Mouse (Mus musculus) hindbrain, embryonic 14.5 days (tissue): ENCODE data around the gene Olfr1130. TPM values are rescaled to one million over a fixed set of nuclear protein-coding genes. Genes with fewer than 3 reads are reported as not detected.
"Not testable (repeated sequence)": the region's sequence is repeated elsewhere in the genome, so short reads cannot be mapped to it uniquely, and the experiment has no call there.

ENCODE experiments used
- ATAC-seq: fragments of 200-750 bp; cut with Nextera tagmentation; 2 replicates; pipeline ENCODE4 v1.8.0; 2017; ENCODE audit warnings: moderate number of reproducible peaks, mild to moderate bottlenecking, moderate TSS enrichment, moderate library complexity; ENCODE audit not compliant: low FRiP score
- DNase-seq: peaks from one replicate; pipeline ENCODE4 v3.0.0-alpha.2; 2015; ENCODE audit warnings: low spot score
- H3K27ac ChIP-seq: fragments of 300-500 bp; sonication (generic); 2 replicates; pipeline ENCODE4 v1.5.1; 2014; ENCODE audit warnings: mild to moderate bottlenecking, moderate library complexity
- H3K27me3 ChIP-seq: fragments of 300-500 bp; sonication (generic); 2 replicates; pipeline ENCODE4 v1.6.1; 2014; ENCODE audit warnings: mild to moderate bottlenecking, low read length, mixed read lengths; ENCODE audit not compliant: control insufficient read depth, insufficient read depth
- H3K36me3 ChIP-seq: fragments of 300-500 bp; sonication (generic); replicated peaks from 2 replicates; pipeline ENCODE4 v1.6.1; 2014; ENCODE audit not compliant: control insufficient read depth, insufficient read depth
- H3K4me1 ChIP-seq: fragments of 300-500 bp; sonication (generic); replicated peaks from 2 replicates; pipeline ENCODE4 v1.6.1; 2014; ENCODE audit warnings: antibody characterized with exemption, low read length, mixed read lengths; ENCODE audit not compliant: control insufficient read depth, insufficient read depth
- H3K4me2 ChIP-seq: fragments of 300-500 bp; sonication (generic); replicated peaks from 2 replicates; pipeline ENCODE4 v1.6.1; 2014; ENCODE audit warnings: mild to moderate bottlenecking, moderate library complexity
- H3K4me3 ChIP-seq: fragments of 300-500 bp; sonication (generic); replicated peaks from 2 replicates; pipeline ENCODE4 v1.5.1; 2014; ENCODE audit warnings: mild to moderate bottlenecking, low read length
- H3K9ac ChIP-seq: fragments of 300-500 bp; sonication (generic); 2 replicates; pipeline ENCODE4 v1.6.1; 2014
- H3K9me3 ChIP-seq: fragments of 300-500 bp; sonication (generic); 2 replicates; pipeline ENCODE4 v1.6.1; 2016; ENCODE audit warnings: low read length; ENCODE audit not compliant: control insufficient read depth
- WGBS: fragments of 180-500 bp; shearing (Covaris S2); extraction: QIAGEN DNeasy Blood & Tissue Kit; methylation state at CpG from one replicate; pipeline ENCODE4 v1.1.7; 2014; 5-methylcytosine and 5-hydroxymethylcytosine counted together
- polyA plus RNA-seq: library from polyadenylated mRNA; unstranded; fragments of >200 nt; fragmentation: Nextera tagmentation; extraction: Ambion mirVana; gene quantifications from 2 replicates; pipeline ENCODE4 v1.2.1, GENCODE M21; 2014

The Olfr1130 gene
- not detected in 2 replicates for polyA plus RNA-seq

DNA sequence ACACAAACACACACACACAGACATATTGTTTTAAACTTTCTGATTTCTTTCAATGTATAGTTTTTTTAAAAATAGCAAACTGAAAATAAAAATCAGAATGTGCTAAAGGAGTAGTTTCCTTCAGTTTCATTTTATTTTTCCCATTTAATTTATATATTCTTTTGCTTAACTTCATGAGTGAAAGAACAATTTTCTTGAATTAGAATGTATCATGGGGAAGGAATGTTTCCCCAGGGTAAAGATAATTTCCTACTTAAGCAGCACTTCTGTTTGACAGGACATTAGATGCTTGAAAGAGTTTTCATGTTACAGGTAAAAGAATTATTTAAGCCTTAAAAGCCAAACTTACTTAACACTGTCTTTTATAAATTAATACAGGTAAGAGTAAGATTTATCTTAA lies at the start of gene Olfr1130:
TSS of gene Olfr1130 (plus strand) at position 301 of the 400 bp plus-strand sequence.
- H3K9ac ChIP-seq, H3K9me3 ChIP-seq, H3K4me3 ChIP-seq, H3K27ac ChIP-seq, H3K4me2 ChIP-seq, ATAC-seq, H3K27me3 ChIP-seq, H3K4me1 ChIP-seq, H3K36me3 ChIP-seq, DNase-seq: not testable (repeated sequence)

DNA sequence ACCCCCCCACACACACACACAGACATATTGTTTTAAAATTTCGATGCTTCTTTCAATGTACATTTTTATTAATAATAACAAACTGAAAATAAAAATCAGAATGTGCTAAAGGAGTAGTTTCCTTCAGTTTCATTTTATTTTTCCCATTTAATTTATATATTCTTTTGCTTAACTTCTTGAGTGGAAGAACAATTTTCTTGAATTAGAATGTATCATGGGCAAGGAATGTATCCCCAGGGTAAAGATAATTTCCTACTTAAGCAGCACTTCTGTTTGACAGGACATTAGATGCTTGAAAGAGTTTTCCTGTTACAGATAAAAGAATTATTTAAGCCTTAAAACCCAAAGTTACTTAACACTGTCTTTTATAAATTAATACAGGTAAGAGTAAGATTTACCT lies 32.4 kb upstream of the Olfr1130 start, which contains the start of gene Olfr1129:
TSS of gene Olfr1129 (plus strand) at position 301 of the 400 bp plus-strand sequence.
- H3K4me2 ChIP-seq, H3K36me3 ChIP-seq, H3K27me3 ChIP-seq, DNase-seq, ATAC-seq, H3K27ac ChIP-seq, H3K9me3 ChIP-seq, H3K9ac ChIP-seq, H3K4me3 ChIP-seq, H3K4me1 ChIP-seq: not testable (repeated sequence)
- WGBS: 86% methylated on average over 1 of the region's 1 CpGs

DNA sequence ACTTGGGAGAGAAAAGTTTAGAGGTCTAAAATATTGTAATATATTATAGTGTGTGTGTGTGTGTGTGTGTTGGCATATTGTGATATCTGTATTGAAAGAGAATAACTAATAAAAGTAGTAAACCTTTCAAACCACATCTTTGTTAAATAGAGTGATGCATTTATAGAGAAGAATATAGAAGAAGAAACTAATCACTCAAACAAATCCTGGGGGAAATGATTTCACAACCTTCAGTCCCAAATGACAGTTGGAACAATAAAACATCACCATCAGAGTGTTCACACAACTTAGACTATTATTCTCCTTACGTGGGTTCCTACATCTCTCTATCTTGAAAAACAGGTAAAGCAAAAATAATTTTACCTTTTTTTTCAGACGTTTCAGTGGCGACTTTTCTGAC lies 20.8 kb downstream of the Olfr1130 start, which contains the start of gene Olfr1131:
TSS of gene Olfr1131 (plus strand) at position 301 of the 400 bp plus-strand sequence.
- no peak for DNase-seq
- WGBS: 72% methylated on average over 3 of the region's 3 CpGs
- no peak for ATAC-seq

DNA sequence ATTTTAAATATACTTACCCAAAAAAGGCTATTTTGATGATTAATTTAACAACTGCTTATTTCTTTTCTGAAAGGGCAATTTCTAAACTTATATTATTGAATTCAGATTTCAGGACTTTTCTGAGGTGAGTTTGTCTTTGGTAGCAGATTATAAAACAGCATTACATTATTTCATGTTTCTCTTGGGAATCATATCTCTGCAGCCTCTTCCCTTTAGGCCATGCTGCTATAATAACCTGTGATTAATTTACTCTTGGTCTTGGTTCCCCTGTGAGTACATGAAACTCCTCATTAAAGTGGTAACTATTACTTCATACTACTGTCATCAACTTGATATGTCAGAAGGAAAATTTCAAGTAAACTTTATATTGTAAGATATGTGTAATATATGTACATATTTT lies 31.4 kb downstream of the Olfr1130 start, which contains the start of gene Olfr1132:
TSS of gene Olfr1132 (minus strand) at position 101 of the 400 bp plus-strand sequence.
- H3K36me3 ChIP-seq: no peaks in the 10 kb centered on the region
- no peak within 1 kb of the TSS for H3K9ac ChIP-seq
- ATAC-seq (no peak), DNase-seq (no peak)
- no peak within 1 kb of the TSS for H3K4me2 ChIP-seq
- no peaks in the 10 kb centered on the region for H3K9me3 ChIP-seq
- H3K4me1 ChIP-seq: no peaks in the 10 kb centered on the region
- H3K4me3 ChIP-seq: no peak within 1 kb of the TSS
- no peaks in the 10 kb centered on the region for H3K27me3 ChIP-seq
- no peak within 1 kb of the TSS for H3K27ac ChIP-seq

More for the DNA sequence above, 20.8 kb downstream of the Olfr1130 start, which contains the start of gene Olfr1131:
- Histone ChIP-seq H3K36me3 (no peaks in the 10 kb centered on the region), H3K9me3 (no peaks in the 10 kb centered on the region), H3K4me1 (no peaks in the 10 kb centered on the region), H3K4me3 (no peak within 1 kb of the TSS), H3K27ac (no peak within 1 kb of the TSS), H3K27me3 (no peaks in the 10 kb centered on the region), H3K9ac (no peak within 1 kb of the TSS), H3K4me2 (no peak within 1 kb of the TSS)

DNA sequence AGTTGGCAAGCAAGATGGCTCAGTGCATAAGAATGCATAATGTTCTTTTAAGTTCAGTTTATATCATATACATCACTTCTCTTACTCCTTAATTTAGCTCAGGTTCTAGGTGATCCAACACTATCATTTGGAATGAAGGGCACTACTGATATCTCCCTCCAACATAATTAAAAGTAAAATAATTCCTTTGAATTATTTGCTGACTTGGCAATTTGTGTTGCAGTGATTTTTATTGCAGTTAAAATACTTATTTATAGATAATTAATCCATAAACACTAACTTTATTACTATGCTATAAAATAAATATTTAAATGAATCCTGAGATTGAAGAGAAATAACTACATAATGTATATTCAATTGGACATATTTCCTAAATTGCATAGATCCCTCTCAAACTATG lies 36.4 kb downstream of the Olfr1130 start:
- H3K36me3 ChIP-seq: no peaks in the 10 kb centered on the region
- ATAC-seq: no peak
- no peak for DNase-seq
- H3K27me3 ChIP-seq: no peaks in the 10 kb centered on the region
- no peak overlapping the region for H3K4me2 ChIP-seq
- no peak overlapping the region for H3K9ac ChIP-seq
- no peaks in the 10 kb centered on the region for H3K9me3 ChIP-seq
- H3K27ac ChIP-seq: no peak overlapping the region
- no peaks in the 10 kb centered on the region for H3K4me1 ChIP-seq
- H3K4me3 ChIP-seq: no peak overlapping the region

DNA sequence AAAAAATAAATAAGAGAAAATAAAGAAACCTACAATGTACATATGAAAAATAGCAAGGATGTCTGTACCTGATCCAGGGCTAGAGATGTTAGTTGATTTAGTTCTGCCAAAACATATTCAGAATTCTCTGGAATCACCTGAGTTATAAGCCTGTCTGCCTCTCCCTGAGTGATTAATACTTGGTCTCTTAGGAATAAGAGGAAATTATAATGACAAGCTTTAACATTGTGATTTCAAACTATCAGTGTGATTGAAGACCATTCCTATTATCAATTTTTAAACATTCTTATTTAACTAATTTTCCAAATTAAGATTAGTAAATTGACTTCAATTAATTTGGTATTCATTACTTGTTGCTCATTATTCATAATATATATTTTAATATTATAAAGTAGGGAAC lies 41.3 kb downstream of the Olfr1130 start, which contains the start of gene Olfr1133:
TSS of gene Olfr1133 (minus strand) at position 101 of the 400 bp plus-strand sequence.
- Histone ChIP-seq H3K4me1 (no peaks in the 10 kb centered on the region), H3K36me3 (no peaks in the 10 kb centered on the region), H3K9me3 (no peaks in the 10 kb centered on the region), H3K4me3 (no peak within 1 kb of the TSS), H3K4me2 (no peak within 1 kb of the TSS), H3K9ac (no peak within 1 kb of the TSS), H3K27me3 (no peaks in the 10 kb centered on the region), H3K27ac (no peak within 1 kb of the TSS)
- DNase-seq (no peak), ATAC-seq (no peak)

DNA sequence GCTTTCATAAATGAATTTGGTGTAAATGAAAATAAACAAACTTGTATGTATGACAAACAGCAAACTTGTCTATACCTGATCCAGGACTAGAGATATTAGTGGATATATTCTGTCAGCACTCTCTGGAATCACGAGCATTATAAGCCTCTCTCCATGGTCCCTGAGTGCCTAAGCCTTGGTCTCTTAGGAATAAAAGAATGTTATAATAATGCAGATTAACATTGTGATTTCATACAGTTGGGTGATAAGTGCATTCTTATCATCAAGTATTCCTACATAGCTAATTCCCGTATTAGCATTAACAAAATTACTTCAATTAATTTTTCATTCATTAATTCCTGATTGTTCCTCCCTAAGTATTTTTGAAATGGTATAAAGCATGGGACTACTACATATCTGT lies 52.3 kb downstream of the Olfr1130 start, which contains the start of gene Olfr1134:
TSS of gene Olfr1134 (minus strand) at position 101 of the 400 bp plus-strand sequence.
- Histone ChIP-seq H3K9me3 (no peaks in the 10 kb centered on the region), H3K4me3 (no peak within 1 kb of the TSS), H3K4me1 (no peaks in the 10 kb centered on the region), H3K27ac (no peak within 1 kb of the TSS), H3K9ac (no peak within 1 kb of the TSS), H3K36me3 (no peaks in the 10 kb centered on the region), H3K27me3 (no peaks in the 10 kb centered on the region), H3K4me2 (no peak within 1 kb of the TSS)
- 85% methylated on average over 2 of the region's 2 CpGs for WGBS
- ATAC-seq: no peak
- DNase-seq: no peak

Other genes starting within 250 kb of the Olfr1130 start
- gene Olfr1121, start 236.3 kb upstream of the Olfr1130 start, polyA plus RNA-seq: not detected in 2 replicates
- not detected in 2 replicates for gene Olfr1122, start 220.4 kb upstream of the Olfr1130 start, polyA plus RNA-seq
- not detected in 2 replicates for gene Olfr1123, start 189.6 kb upstream of the Olfr1130 start, polyA plus RNA-seq
- gene Olfr1124, start 175.9 kb upstream of the Olfr1130 start, polyA plus RNA-seq: not detected in 2 replicates
- gene Olfr1126, start 152.2 kb upstream of the Olfr1130 start, polyA plus RNA-seq: not detected in 2 replicates
- not detected in 2 replicates for gene Pramel7, start 109.1 kb upstream of the Olfr1130 start, polyA plus RNA-seq
- not detected in 2 replicates for gene Pramel6, start 99.6 kb upstream of the Olfr1130 start, polyA plus RNA-seq
- gene Olfr153, start 74.4 kb upstream of the Olfr1130 start, polyA plus RNA-seq: not detected in 2 replicates
- not detected in 2 replicates for gene Olfr1128, start 60.7 kb upstream of the Olfr1130 start, polyA plus RNA-seq
- gene Olfr1129, start 32.3 kb upstream of the Olfr1130 start, polyA plus RNA-seq: not detected in 2 replicates
- not detected in 2 replicates for gene Olfr1131, start 20.9 kb downstream of the Olfr1130 start, polyA plus RNA-seq
- not detected in 2 replicates for gene Olfr1132, start 31.3 kb downstream of the Olfr1130 start, polyA plus RNA-seq
- gene Olfr1133, start 41.2 kb downstream of the Olfr1130 start, polyA plus RNA-seq: not detected in 2 replicates
- gene Olfr1134, start 52.2 kb downstream of the Olfr1130 start, polyA plus RNA-seq: not detected in 2 replicates
- gene Olfr1135, start 67.5 kb downstream of the Olfr1130 start, polyA plus RNA-seq: not detected in 2 replicates
- gene Olfr1136, start 87.7 kb downstream of the Olfr1130 start, polyA plus RNA-seq: not detected in 2 replicates
- not detected in 2 replicates for gene Olfr1137, start 107.0 kb downstream of the Olfr1130 start, polyA plus RNA-seq
- not detected in 2 replicates for gene Olfr1138, start 133.8 kb downstream of the Olfr1130 start, polyA plus RNA-seq
- not detected in 2 replicates for gene Olfr1140, start 137.5 kb downstream of the Olfr1130 start, polyA plus RNA-seq
- gene Olfr1141, start 147.8 kb downstream of the Olfr1130 start, polyA plus RNA-seq: not detected in 2 replicates
- gene Olfr152, start 173.3 kb downstream of the Olfr1130 start, polyA plus RNA-seq: not detected in 2 replicates
- not detected in 2 replicates for gene Olfr1143, start 194.4 kb downstream of the Olfr1130 start, polyA plus RNA-seq
- gene Olfr1145, start 203.6 kb downstream of the Olfr1130 start, polyA plus RNA-seq: not detected in 2 replicates
- gene Olfr1148, start 224.3 kb downstream of the Olfr1130 start, polyA plus RNA-seq: not detected in 2 replicates
- not detected in 2 replicates for gene Olfr1150-ps1, start 237.8 kb downstream of the Olfr1130 start, polyA plus RNA-seq
- gene Olfr1151, start 249.7 kb downstream of the Olfr1130 start, polyA plus RNA-seq: not detected in 2 replicates